Mouse (Mus musculus) ES-E14 (cell line): ENCODE results near the gene Clic1. TPM values are rescaled to one million over a fixed set of nuclear protein-coding genes. Genes with fewer than 3 reads are reported as not detected.
"Not testable (repeated sequence)": the region's sequence is repeated elsewhere in the genome, so short reads cannot be mapped to it uniquely, and the experiment has no call there.

ENCODE experiments used
- DNase-seq: peaks from one replicate; pipeline ENCODE4 v3.0.0-alpha.2; 2013; ENCODE audit warnings: low read depth, low spot score
- H3K27ac ChIP-seq: 2 replicates; pipeline ENCODE4 v1.5.1; 2012; ENCODE audit warnings: low read depth, mild to moderate bottlenecking, low read length, moderate library complexity, mixed read lengths; ENCODE audit not compliant: poor library complexity, insufficient read depth, severe bottlenecking
- H3K36me3 ChIP-seq: 2 replicates; pipeline ENCODE4 v1.6.1; 2012; ENCODE audit warnings: mild to moderate bottlenecking, low read length, moderate library complexity, mixed read lengths; ENCODE audit not compliant: control insufficient read depth, poor library complexity, insufficient read depth, severe bottlenecking
- H3K4me1 ChIP-seq, 2 experiments: fragments of 150-350 bp in 1 of 2; sonication (generic) in 1 of 2; 2 replicates each; pipeline ENCODE4 v1.6.1; 2012; ENCODE audit warnings: low read length in 2 of 2, mild to moderate bottlenecking in 1 of 2, mixed read lengths in 1 of 2; ENCODE audit not compliant: control insufficient read depth in 2 of 2, insufficient read depth in 2 of 2, poor library complexity in 1 of 2
- H3K4me3 ChIP-seq, 2 experiments: fragments of 150-350 bp in 1 of 2; sonication (generic) in 1 of 2; 2 replicates each; pipeline ENCODE4 v1.5.1; 2012; ENCODE audit warnings: low read length in 2 of 2, low read depth in 1 of 2, mild to moderate bottlenecking in 1 of 2, mixed read lengths in 1 of 2; ENCODE audit not compliant: insufficient read depth in 1 of 2, poor library complexity in 1 of 2, severe bottlenecking in 1 of 2
- H3K9ac ChIP-seq: 2 replicates; pipeline ENCODE4 v1.6.1; 2012; ENCODE audit warnings: low read depth, mild to moderate bottlenecking, low read length, mixed read lengths; ENCODE audit not compliant: poor library complexity, insufficient read depth, severe bottlenecking
- H3K9me3 ChIP-seq: fragments of 150-350 bp; sonication (generic); 2 replicates; pipeline ENCODE4 v1.6.1; 2012; ENCODE audit warnings: low read depth, mild to moderate bottlenecking, low read length; ENCODE audit not compliant: control insufficient read depth, insufficient read depth
- CHD2 ChIP-seq: IDR thresholded peaks from 2 replicates; pipeline ENCODE4 v1.6.1; 2014; ENCODE audit warnings: mild to moderate bottlenecking, low read depth, low read length, inconsistent platforms
- HCFC1 ChIP-seq: IDR thresholded peaks from 2 replicates; pipeline ENCODE4 v1.6.1; 2012; ENCODE audit warnings: low read length, inconsistent platforms, borderline replicate concordance; ENCODE audit not compliant: insufficient read depth
- MAFK ChIP-seq: IDR thresholded peaks from 2 replicates; pipeline ENCODE4 v1.6.1; 2014; ENCODE audit warnings: mild to moderate bottlenecking, low read depth, low read length, inconsistent platforms; ENCODE audit not compliant: insufficient read depth
- ZC3H11A ChIP-seq: IDR thresholded peaks from 2 replicates; pipeline ENCODE4 v1.6.1; 2012; ENCODE audit warnings: low read depth, mild to moderate bottlenecking, inconsistent platforms, low read length, borderline replicate concordance
- ZNF384 ChIP-seq: IDR thresholded peaks from 2 replicates; pipeline ENCODE4 v1.6.1; 2012; ENCODE audit warnings: low read depth, low read length, inconsistent platforms
- in situ Hi-C, 2 experiments: fragments of 600-800 bp; cut with MboI; formaldehyde crosslinking; loops; one replicate each; pipeline ENCODE4 v1.15.1; 2025; ENCODE audit warnings: low sequenced_read_pairs in 2 of 2, inconsistent platforms in 1 of 2; ENCODE audit not compliant: unreplicated experiment in 2 of 2
- total RNA-seq: library from RNA; depleted of rRNA; stranded (reverse); fragments of 300-350 nt; gene quantifications from 2 replicates; pipeline ENCODE4 v1.2.3, GENCODE M21; 2012

Clic1 gene
- total RNA-seq, 1 experiment, result 133 TPM

- Histone ChIP-seq H3K4me1 (peaks cover 0 to 15% of the 10 kb centered on the region in 2 experiments; a peak in 2 of 4 replicates), H3K9ac (no peak overlapping the region), H3K9me3 (no peaks in the 10 kb centered on the region), H3K36me3 (no peaks in the 10 kb centered on the region), H3K4me3 (no peak overlapping the region), H3K27ac (no peak overlapping the region)
- DNase-seq, result no peak
- no peak for TF ChIP-seq ZC3H11A
- no peak for TF ChIP-seq ZNF384
- no peak for TF ChIP-seq MAFK
- no peak for TF ChIP-seq HCFC1
- in situ Hi-C loops, result no loop called here
These were observed 17.4 kb upstream of the Clic1 start for GRCm38 (mm10) chr17:35032323-35032870.

GRCm38 (mm10) chr17:35033703-35034102 is 16.1 kb upstream of the Clic1 start:
- H3K36me3 ChIP-seq, H3K27ac ChIP-seq, H3K9me3 ChIP-seq, H3K4me3 ChIP-seq, in situ Hi-C loops, DNase-seq, H3K9ac ChIP-seq: not testable (repeated sequence)
- H3K4me1 ChIP-seq, result peaks cover 0 to 11% of the 10 kb centered on the region in 2 experiments; a peak in 1 of 4 replicates

GRCm38 (mm10) chr17:35034896-35035295 is 14.9 kb upstream of the Clic1 start:
- in situ Hi-C loops, result no loop called here
- Histone ChIP-seq H3K4me1 (peaks cover 0 to 6% of the 10 kb centered on the region in 2 experiments; a peak in 1 of 4 replicates), H3K9ac (no peak overlapping the region), H3K27ac (no peak overlapping the region), H3K4me3 (no peak overlapping the region), H3K9me3 (no peaks in the 10 kb centered on the region), H3K36me3 (no peaks in the 10 kb centered on the region)
- DNase-seq, result no peak
- TF ChIP-seq ZNF384 (no peak), MAFK (no peak), ZC3H11A (no peak), HCFC1 (no peak), CHD2 (no peak)

GRCm38 (mm10) chr17:35039121-35039873 is 10.5 kb upstream of the Clic1 start:
- TF ChIP-seq ZC3H11A, result no peak
- TF ChIP-seq CHD2, result no peak
- TF ChIP-seq MAFK, result no peak
- no peak for TF ChIP-seq ZNF384
- TF ChIP-seq HCFC1, result no peak
- in situ Hi-C loops, result no loop called here
- Histone ChIP-seq H3K4me1 (no peaks in the 10 kb centered on the region), H3K36me3 (no peaks in the 10 kb centered on the region), H3K27ac (no peak overlapping the region), H3K9me3 (no peaks in the 10 kb centered on the region), H3K4me3 (no peak overlapping the region), H3K9ac (no peak overlapping the region)
- no peak for DNase-seq

GRCm38 (mm10) chr17:35043794-35044193 is 6.0 kb upstream of the Clic1 start:
- Histone ChIP-seq H3K9ac (no peak overlapping the region), H3K4me1 (peaks cover 0 to 8% of the 10 kb centered on the region in 2 experiments; a peak in 2 of 4 replicates), H3K27ac (no peak overlapping the region), H3K4me3 (no peak overlapping the region), H3K9me3 (no peaks in the 10 kb centered on the region), H3K36me3 (no peaks in the 10 kb centered on the region)
- no peak for DNase-seq
- TF ChIP-seq ZNF384 (no peak), CHD2 (no peak)
- in situ Hi-C loops, result no loop called here
